Mouse (Mus musculus) thymus, adult 18-20 months (tissue): ENCODE measurements around the gene Nploc4.
"Not testable (repeated sequence)": the region's sequence is repeated elsewhere in the genome, so short reads cannot be mapped to it uniquely, and the experiment has no call there.

Experiments
- DNase-seq, 2 experiments: peaks; one replicate each; pipeline ENCODE4 v3.0.0; 2022; ENCODE audit warnings: mixed read lengths in 2 of 2

Nploc4 gene

GRCm38 (mm10) chr11:120377337-120377736 is 60.2 kb downstream of the Nploc4 start:
- DNase-seq = no peak

GRCm38 (mm10) chr11:120376302-120377160 is 61.0 kb downstream of the Nploc4 start:
- no peak for DNase-seq

DNA sequence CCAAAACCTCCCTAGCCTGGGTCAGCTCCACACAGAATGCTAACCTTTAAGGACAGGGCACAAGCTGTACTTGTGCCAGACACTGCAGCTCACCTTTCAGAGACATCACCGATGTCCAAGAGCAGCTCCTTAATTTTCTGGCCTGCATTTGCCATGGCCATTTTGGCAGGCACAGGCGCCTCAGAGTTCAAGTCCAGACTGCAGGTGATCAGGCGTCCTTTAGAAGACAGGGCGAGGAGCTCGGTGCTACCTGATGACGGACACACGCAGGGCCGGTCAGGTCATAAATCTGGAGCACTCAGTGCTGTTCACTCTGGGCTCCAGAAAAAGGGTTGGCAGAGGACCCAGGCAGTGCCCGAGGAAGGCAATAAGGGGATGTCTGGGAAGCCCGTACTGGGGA is 62.2 kb downstream of the Nploc4 start:
- no peak for DNase-seq

GRCm38 (mm10) chr11:120373820-120374586 is 63.5 kb downstream of the Nploc4 start:
- DNase-seq = no peak

GRCm38 (mm10) chr11:120373025-120373424 is 64.5 kb downstream of the Nploc4 start:
- DNase-seq = no peak

DNA sequence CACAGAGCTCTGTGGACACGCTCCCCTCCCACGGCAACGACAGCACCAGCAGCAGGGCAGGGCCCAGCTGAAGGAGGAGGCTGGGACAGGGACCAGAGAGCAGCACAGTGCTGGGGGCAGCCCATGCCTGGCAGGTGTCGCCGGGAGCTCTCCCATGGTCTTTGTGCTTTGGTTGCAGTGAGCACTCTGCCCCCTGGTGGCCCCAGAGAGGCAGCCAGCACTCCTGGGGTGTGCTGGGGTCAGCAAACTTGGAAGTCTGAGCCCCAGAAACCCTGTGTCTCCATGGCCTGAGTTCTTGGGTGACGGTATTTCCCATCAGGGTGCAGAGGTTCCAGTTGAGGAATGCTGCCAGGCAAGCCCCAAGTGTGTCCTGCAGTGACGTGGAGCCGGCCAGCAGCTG is 67.9 kb downstream of the Nploc4 start:
- peak; percentile 48 to 53 for DNase-seq

GRCm38 (mm10) chr11:120366443-120367027 is 71.0 kb downstream of the Nploc4 start:
- DNase-seq = no peak

DNA sequence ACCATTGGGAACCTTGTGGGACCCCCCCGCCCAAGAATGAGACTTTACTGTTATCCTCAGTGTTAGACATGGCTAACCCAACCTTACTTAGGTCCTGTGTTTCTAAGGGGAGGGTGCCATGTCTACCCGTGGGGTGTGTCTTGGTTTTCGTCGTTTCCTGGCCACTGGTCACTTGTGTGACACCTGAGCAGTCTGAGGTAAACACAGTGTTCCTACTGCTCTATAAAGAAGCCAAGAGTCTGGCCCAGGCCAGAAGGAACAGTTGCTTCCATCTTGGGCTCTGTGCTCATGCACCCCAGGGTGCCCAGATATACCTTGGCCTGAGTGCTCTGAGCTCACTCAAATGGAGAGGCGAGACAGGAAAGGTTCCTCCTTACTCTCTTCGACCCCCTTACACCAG is 74.6 kb downstream of the Nploc4 start:
- DNase-seq = no peak

DNA sequence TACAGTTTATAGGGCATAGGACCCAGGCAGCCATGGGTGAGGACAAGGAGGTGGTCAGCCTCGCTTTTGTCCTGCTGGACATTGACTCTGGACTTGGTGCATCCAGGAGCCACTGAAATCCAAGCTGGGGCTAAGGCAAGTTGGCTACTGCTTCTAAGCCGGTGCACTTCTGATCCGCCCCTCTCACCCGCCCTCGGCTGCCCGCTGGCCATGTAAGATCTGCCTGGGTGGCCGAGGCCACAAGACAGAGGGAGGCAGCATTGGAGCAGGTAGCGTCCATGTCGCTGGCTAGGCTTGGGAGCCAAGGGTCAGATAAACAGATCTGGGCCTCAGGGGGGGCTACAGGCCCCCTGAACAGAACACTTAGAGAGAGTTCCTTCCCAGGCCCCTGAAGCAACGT is 76.2 kb downstream of the Nploc4 start, which contains the start of gene Fscn2:
Gene Fscn2, plus strand, starts transcription at position 240 of the 400 bp plus-strand sequence.
- DNase-seq = no peak

- DNase-seq = no peak
Measured at GRCm38 (mm10) chr11:120360755-120361154, 76.8 kb downstream of the Nploc4 start.

DNA sequence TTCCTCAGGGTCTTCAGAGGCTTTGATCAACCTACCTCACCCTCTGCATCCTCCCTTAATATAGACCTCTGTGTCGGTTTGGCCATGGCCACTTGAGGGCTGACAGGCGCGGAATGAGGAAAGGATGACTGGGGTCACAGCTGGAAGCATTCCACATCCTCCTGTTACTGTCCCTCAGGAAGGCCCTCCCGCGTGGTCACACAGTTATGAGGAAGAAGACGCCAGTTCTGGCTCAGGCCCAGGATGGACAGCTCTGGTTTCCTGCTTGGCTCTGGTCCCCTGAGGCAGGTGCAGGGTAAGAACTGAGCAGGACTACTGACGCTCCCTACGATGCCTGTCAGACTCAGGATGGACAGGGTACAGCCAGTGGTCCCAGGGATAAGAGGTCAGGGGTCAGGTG is 77.4 kb downstream of the Nploc4 start:
- DNase-seq = no peak

DNA sequence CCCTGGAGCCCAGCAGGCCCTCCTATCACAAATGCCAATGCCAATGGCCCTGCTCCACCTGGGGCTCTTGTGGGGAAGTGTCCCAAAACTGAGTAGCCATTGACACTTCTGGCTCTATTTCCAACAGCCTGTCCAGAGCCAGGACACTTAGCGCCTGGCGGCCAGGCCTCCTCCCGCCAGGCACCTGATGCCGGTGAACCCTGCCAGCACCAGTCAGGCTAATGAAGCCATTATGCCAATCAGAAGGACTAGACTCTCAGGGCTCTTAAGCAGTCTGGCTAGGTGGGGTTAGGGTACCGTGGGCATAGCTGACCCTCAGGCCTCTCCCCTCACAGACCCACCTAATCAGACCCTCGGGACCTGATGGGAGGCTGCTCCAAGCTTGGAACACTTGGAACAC is 78.1 kb downstream of the Nploc4 start:
- no peak for DNase-seq

DNA sequence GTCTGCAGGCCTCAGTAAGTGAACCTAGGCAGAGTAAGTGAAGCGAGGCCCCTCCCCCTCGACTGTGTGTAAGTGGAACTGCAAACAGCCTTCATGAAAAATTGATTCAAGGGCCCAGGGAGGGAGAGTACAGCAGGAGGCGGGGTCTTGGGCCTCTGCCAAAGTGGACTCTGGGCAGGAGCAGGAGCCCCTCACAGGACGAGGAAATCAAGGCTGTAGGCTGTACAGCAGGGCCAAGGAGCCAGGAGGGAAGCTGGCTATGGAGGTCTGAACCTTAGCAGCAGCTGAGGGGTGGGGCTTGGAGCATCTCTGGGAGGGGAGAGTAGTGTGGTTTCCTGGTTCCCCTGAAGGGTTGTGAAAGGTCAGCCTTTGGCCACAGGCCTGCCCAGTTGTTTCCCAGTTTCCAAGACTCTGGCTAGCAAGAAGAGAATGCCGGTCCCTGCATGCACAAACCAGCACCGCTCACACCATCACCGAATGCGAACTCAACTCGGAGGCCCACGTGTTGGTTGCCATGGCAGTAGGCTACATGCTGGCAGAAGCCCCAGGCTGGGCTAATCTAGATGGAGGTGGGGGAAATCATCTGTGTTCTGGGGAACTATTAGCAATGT is 79.6 kb downstream of the Nploc4 start:
- no peak for DNase-seq

DNA sequence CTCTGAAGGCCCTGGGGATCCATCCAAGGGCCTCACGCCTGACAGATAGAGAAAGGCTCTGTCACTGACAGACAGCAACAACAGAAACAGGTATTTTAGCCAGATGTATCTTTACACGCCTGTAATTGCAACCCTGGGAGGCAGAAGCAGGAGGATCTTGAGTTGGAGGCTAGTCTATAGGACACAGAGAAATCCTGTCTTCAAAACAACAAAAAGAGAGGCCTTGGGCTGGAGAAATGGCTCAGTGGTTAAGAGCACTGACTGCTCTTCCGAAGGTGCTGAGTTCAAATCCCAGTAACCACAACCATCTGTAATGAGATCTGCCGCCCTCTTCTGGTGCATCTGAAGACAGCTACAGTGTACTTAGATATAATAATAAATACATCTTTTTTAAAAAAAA is 80.6 kb downstream of the Nploc4 start:
- DNase-seq = no peak

DNA sequence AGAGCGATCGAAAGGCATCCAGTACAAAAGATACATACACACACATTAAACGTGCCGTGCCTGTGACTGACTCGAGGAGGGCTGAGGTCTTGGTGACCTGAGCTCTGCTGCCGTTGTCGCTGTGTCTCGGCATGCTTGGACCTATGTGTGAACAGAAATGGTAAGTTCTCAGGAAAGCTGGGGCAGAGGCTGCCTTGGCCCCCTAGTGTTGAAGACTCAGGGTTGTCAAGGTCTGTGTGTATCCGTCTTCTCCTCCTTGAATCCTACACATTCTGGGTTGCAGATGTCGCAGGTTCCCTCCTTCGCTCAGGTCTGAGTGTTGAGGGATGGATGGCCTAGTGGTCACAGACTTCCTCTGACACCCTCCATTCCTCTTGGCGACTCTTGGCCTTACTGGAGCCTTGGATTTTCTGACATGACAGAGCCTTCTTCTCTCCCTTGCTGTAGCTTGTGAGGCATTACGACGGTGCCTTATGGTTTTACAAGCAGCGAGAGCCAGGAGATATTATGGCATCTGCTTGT is 81.1 kb downstream of the Nploc4 start:
- no peak for DNase-seq

GRCm38 (mm10) chr11:120355277-120356039 is 82.0 kb downstream of the Nploc4 start:
- no peak for DNase-seq

DNA sequence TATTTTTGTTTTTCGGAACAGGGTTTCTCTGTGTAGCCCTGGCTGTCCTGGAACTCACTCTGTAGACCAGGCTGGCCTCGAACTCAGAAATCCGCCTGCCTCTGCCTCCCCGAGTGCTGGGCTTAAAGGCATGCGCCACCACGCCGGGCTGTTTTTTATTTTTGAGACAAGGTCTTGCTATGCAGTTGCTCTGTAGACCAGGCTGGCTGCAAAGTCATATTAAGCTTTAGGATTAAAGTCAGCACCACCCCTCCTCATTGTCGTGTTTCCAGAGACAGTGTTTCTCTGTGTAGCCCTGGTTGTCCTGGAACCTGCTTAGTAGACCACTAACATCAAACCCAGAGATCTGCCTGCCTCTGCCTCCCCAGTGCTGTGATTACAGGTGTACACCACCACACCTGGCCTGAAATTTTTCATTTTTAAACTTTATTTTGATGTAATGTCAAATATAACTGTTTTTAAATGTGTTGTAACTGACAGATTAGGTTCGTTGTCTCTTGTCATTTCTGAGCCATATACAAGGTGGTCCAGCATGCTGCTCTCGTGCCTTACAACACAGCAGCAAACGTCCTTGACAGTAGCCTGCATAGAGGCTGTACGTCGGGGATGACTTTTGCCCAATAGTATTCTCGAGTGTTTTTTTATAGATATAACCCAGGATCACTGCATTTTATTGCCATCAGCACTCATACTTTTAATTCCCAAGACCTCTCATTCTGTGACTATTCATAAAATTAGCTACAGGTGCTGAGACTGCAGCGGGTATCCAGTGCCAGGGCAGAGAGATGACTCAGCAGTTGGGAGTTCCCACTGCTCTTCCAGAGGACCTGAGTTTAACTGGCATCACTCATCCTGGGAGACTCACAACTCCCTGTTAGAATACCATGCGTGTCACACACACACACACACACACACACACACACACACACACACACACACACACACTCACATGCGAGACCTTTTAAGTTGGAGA is 82.9 kb downstream of the Nploc4 start:
- no peak for DNase-seq

- DNase-seq = peak; percentile 62 to 69
Measured at GRCm38 (mm10) chr11:120353500-120354303, 83.8 kb downstream of the Nploc4 start.

DNA sequence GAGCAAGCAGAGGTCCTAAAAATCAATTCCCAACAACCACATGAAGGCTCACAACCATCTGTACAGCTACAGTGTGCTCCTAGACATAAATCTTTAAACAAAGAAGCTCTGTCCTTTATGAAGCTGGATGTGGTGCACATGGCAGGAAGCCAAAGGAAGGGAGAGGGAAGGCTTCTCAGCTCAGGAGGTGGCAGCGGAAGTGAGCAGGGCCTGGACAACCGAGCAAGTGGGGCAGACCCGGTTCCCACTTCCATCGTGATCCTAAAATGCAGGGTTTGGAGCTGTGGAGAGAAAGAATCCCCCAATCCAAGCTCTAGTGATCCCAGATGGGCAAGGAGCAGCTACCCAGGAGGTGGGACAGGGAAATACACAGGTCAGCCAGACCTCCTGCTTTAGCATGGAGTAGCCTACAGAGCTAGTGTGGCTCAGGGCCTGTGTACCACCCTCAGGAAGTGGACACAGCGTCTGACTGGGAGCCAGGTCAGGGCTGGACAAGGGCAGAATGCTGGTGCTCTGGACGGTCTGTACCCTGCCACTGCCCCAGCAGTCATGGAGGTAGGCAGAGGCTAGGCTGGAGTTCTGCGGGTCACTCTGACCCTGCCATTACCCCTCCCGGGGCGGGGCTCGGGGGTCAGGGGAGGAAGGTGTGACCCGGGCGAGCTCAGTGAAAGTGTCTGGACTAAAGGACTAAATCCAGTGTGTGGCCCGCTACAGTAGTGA is 84.8 kb downstream of the Nploc4 start:
- DNase-seq = peak in 1 of 2 experiments; percentile 12

DNA sequence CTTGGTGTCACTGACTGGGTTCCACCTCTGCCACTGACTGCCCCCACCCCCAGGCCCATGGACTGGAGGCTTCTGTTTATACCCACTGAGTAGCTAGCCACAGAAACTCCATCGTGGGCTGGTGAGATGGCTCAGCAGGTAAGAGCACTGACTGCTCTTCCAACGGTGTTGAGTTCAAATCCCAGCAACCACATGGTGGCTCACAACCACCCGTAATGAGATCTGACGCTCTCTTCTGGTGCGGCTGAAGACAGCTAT is 85.5 kb downstream of the Nploc4 start:
- not testable (repeated sequence) for DNase-seq
